Mouse (Mus musculus) hindbrain, postnatal 0 days (tissue): ENCODE measurements at regions not wholly inside any gene's neighbourhood (a gene's known extent, or its start where the extent isn't known, plus 50 kb on each side); places are given as distances from the start of the nearest gene placed in this dataset.

Experiments
- ATAC-seq: fragments of 200-750 bp; cut with Nextera tagmentation; 2 replicates; pipeline ENCODE4 v1.8.0; 2017; ENCODE audit warnings: mild to moderate bottlenecking, moderate TSS enrichment, moderate library complexity
- DNase-seq: peaks from one replicate; pipeline ENCODE4 v3.0.0-alpha.2; 2015; ENCODE audit warnings: low spot score
- H3K27ac ChIP-seq: fragments of 300-500 bp; sonication (generic); 2 replicates; pipeline ENCODE4 v1.5.1; 2014; ENCODE audit warnings: mild to moderate bottlenecking
- H3K27me3 ChIP-seq: fragments of 300-500 bp; sonication (generic); 2 replicates; pipeline ENCODE4 v1.6.1; 2014; ENCODE audit warnings: low read length, mixed read lengths; ENCODE audit not compliant: insufficient read depth
- H3K36me3 ChIP-seq: fragments of 300-500 bp; sonication (generic); 2 replicates; pipeline ENCODE4 v1.6.1; 2014; ENCODE audit warnings: low read length, mixed read lengths; ENCODE audit not compliant: insufficient read depth
- H3K4me1 ChIP-seq: fragments of 300-500 bp; sonication (generic); 2 replicates; pipeline ENCODE4 v1.6.1; 2014; ENCODE audit warnings: antibody characterized with exemption, low read length, mixed read lengths; ENCODE audit not compliant: insufficient read depth
- H3K4me2 ChIP-seq: fragments of 300-500 bp; sonication (generic); 2 replicates; pipeline ENCODE4 v1.6.1; 2014; ENCODE audit warnings: low read depth, mild to moderate bottlenecking, low read length, moderate library complexity, mixed read lengths
- H3K4me3 ChIP-seq: fragments of 300-500 bp; sonication (generic); 2 replicates; pipeline ENCODE4 v1.5.1; 2014; ENCODE audit warnings: low read length
- H3K9ac ChIP-seq: fragments of 300-500 bp; sonication (generic); replicated peaks from 2 replicates; pipeline ENCODE4 v1.6.1; 2014; ENCODE audit warnings: mild to moderate bottlenecking, low read length, moderate library complexity, mixed read lengths
- H3K9me3 ChIP-seq: fragments of 300-500 bp; sonication (generic); 2 replicates; pipeline ENCODE4 v1.6.1; 2016; ENCODE audit warnings: low read length, mixed read lengths
- CTCF ChIP-seq: IDR thresholded peaks from 2 replicates; pipeline ENCODE4 v1.5.1; 2016; ENCODE audit warnings: antibody characterized with exemption, control low read depth, low read depth
- whole genome bisulfite sequencing: fragments of 180-500 bp; shearing (Covaris S2); extraction: QIAGEN DNeasy Blood & Tissue Kit; methylation state at CpG from one replicate; pipeline ENCODE4 v1.1.7; 2014; 5-methylcytosine and 5-hydroxymethylcytosine counted together

GRCm38 (mm10) chr17:79781262-79781661 lies 66.4 kb upstream of the Cyp1b1 start:
- Histone ChIP-seq H3K36me3 (no peaks in the 10 kb centered on the region), H3K27me3 (no peaks in the 10 kb centered on the region), H3K4me1 (no peaks in the 10 kb centered on the region), H3K4me2 (no peak overlapping the region), H3K9me3 (no peaks in the 10 kb centered on the region), H3K27ac (no peak overlapping the region), H3K4me3 (no peak overlapping the region), H3K9ac (no peak overlapping the region)
- 89% methylated on average over 2 of the region's 2 CpGs for WGBS
- DNase-seq, result no peak
- no peak for TF ChIP-seq CTCF
- no peak for ATAC-seq

- no peak for DNase-seq
- ATAC-seq, result no peak
- H3K9ac ChIP-seq, result no peak overlapping the region
- H3K4me2 ChIP-seq, result no peak overlapping the region
- H3K27me3 ChIP-seq, result no peaks in the 10 kb centered on the region
- no peak overlapping the region for H3K27ac ChIP-seq
- no peaks in the 10 kb centered on the region for H3K36me3 ChIP-seq
- 77% methylated on average over 8 of the region's 8 CpGs for WGBS
- no peaks in the 10 kb centered on the region for H3K9me3 ChIP-seq
- no peak overlapping the region for H3K4me3 ChIP-seq
- H3K4me1 ChIP-seq, result no peaks in the 10 kb centered on the region
- no peak for TF ChIP-seq CTCF
Measured at GRCm38 (mm10) chr17:79777874-79778395, 63.1 kb upstream of the Cyp1b1 start.

GRCm38 (mm10) chr17:79776177-79776576 lies 61.3 kb upstream of the Cyp1b1 start:
- no peak overlapping the region for H3K9ac ChIP-seq
- DNase-seq, result no peak
- WGBS, result 89% methylated on average over 4 of the region's 4 CpGs
- H3K9me3 ChIP-seq, result no peaks in the 10 kb centered on the region
- H3K36me3 ChIP-seq, result no peaks in the 10 kb centered on the region
- no peak overlapping the region for H3K27ac ChIP-seq
- H3K4me2 ChIP-seq, result no peak overlapping the region
- H3K4me1 ChIP-seq, result no peaks in the 10 kb centered on the region
- TF ChIP-seq CTCF, result no peak
- no peak for ATAC-seq
- H3K4me3 ChIP-seq, result no peak overlapping the region
- no peaks in the 10 kb centered on the region for H3K27me3 ChIP-seq

- ATAC-seq, result no peak
- WGBS, result 60% methylated on average over 6 of the region's 6 CpGs
- no peak overlapping the region for H3K4me3 ChIP-seq
- H3K27me3 ChIP-seq, result no peaks in the 10 kb centered on the region
- H3K4me2 ChIP-seq, result no peak overlapping the region
- no peaks in the 10 kb centered on the region for H3K9me3 ChIP-seq
- TF ChIP-seq CTCF, result no peak
- H3K9ac ChIP-seq, result no peak overlapping the region
- no peak for DNase-seq
- H3K4me1 ChIP-seq, result no peaks in the 10 kb centered on the region
- H3K36me3 ChIP-seq, result no peaks in the 10 kb centered on the region
- no peak overlapping the region for H3K27ac ChIP-seq
Measured at GRCm38 (mm10) chr17:79775216-79775615, 60.4 kb upstream of the Cyp1b1 start.

- no peak for TF ChIP-seq CTCF
- Histone ChIP-seq H3K4me1 (no peaks in the 10 kb centered on the region), H3K9ac (no peak overlapping the region), H3K4me2 (no peak overlapping the region), H3K9me3 (no peaks in the 10 kb centered on the region), H3K36me3 (no peaks in the 10 kb centered on the region), H3K27ac (no peak overlapping the region), H3K27me3 (no peaks in the 10 kb centered on the region), H3K4me3 (no peak overlapping the region)
- no peak for DNase-seq
- ATAC-seq, result no peak
- 76% methylated on average over 1 of the region's 1 CpGs for WGBS
Measured at GRCm38 (mm10) chr17:79774291-79774690, 59.4 kb upstream of the Cyp1b1 start.

- Histone ChIP-seq H3K27ac (no peak overlapping the region), H3K4me1 (no peaks in the 10 kb centered on the region), H3K27me3 (no peaks in the 10 kb centered on the region), H3K9me3 (no peaks in the 10 kb centered on the region), H3K4me2 (no peak overlapping the region), H3K36me3 (no peaks in the 10 kb centered on the region), H3K4me3 (no peak overlapping the region), H3K9ac (no peak overlapping the region)
- DNase-seq (no peak), ATAC-seq (no peak)
- TF ChIP-seq CTCF, result no peak
- 72% methylated on average over 4 of the region's 4 CpGs for WGBS
Measured at GRCm38 (mm10) chr17:79772219-79772618, 57.4 kb upstream of the Cyp1b1 start.

- Histone ChIP-seq H3K4me2 (no peak overlapping the region), H3K9ac (no peak overlapping the region), H3K27me3 (no peaks in the 10 kb centered on the region), H3K4me1 (no peaks in the 10 kb centered on the region), H3K27ac (no peak overlapping the region), H3K9me3 (no peaks in the 10 kb centered on the region), H3K36me3 (no peaks in the 10 kb centered on the region), H3K4me3 (no peak overlapping the region)
- TF ChIP-seq CTCF, result no peak
- ATAC-seq (no peak), DNase-seq (peak; percentile 40)
- 13% methylated on average over 10 of the region's 10 CpGs for WGBS
Measured at GRCm38 (mm10) chr17:79771727-79772126, 56.9 kb upstream of the Cyp1b1 start.
